ENCODE assay signal across 12 mouse cellular contexts in the genomic region with DNA sequence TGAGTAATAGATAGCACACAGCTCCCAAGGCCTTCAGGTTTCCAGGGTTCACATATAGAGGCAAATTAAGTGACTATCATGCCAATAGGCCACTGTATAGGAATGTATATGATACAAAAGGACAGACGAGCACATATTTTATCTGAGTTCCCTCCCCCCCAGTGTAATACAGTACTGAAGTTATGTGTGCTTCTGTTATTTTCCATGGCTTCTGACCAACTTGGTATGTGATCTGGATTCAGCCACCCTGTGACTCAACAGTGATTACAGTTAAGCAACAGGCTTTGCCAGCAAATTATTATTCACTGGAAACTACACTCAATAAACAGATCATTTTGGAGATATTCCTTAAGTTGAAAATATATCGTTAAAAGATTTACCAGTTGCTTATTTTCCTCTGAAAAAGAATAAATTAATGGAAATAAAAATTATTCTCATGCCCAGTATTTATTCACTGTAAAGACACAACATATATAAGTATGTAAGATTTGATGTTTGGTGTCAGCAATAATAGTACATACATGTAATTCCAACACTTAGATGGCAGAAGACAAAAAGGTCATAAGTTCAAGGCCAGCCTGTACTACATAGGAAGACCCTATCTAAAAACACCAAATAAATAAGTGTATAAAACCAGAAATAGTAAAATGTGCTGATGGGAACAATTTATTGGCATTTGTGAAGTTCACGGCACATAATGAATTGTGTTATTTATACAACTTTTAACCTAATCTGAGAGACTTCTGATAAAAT.
DNase-seq lines count a peak whose midpoint lies in the region; ATAC-seq and TF ChIP-seq lines count a peak whose summit lies in the region.
"Had no signal": no experiment of that assay in that cellular context is flagged by ENCODE, and none has a peak within 500 bp of the region (broad histone marks: within the 10 kb centered on the region; RNA-seq: fewer than 3 reads in every experiment).

No protein-coding gene starts in this region.

- no peak overlapping the region for H3K27ac ChIP-seq in hindbrain, embryonic 11.5 days (ENCODE audit: low read depth, low read length)
- H3K27ac ChIP-seq in hindbrain, embryonic 14.5 days, result no peak overlapping the region
- H3K27ac ChIP-seq in midbrain, embryonic 15.5 days, result no peak overlapping the region
- no peak overlapping the region for H3K27ac ChIP-seq in midbrain, postnatal 0 days (ENCODE audit: low read depth, low read length)
- H3K27ac ChIP-seq: kidney, embryonic 15.5 days had no signal

- intact Hi-C loops in left cerebral cortex, postnatal 10 days (cut with DNase I), result no loop called here

- 89% methylated on average over 3 of the region's 3 CpGs for WGBS in hindbrain, embryonic 11.5 days
- 84% methylated on average over 3 of the region's 3 CpGs for WGBS in hindbrain, embryonic 14.5 days
- 74% methylated on average over 3 of the region's 3 CpGs for WGBS in midbrain, embryonic 15.5 days
- WGBS in midbrain, postnatal 0 days, result 67% methylated on average over 3 of the region's 3 CpGs

- H3K36me3 ChIP-seq in hindbrain, embryonic 11.5 days (ENCODE audit: control insufficient read depth, insufficient read depth, low read length), result no peaks in the 10 kb centered on the region
- no peaks in the 10 kb centered on the region for H3K36me3 ChIP-seq in hindbrain, embryonic 14.5 days (replicated peaks; ENCODE audit: control insufficient read depth, insufficient read depth)
- H3K36me3 ChIP-seq in midbrain, embryonic 15.5 days (replicated peaks), result no peaks in the 10 kb centered on the region
- no peaks in the 10 kb centered on the region for H3K36me3 ChIP-seq in midbrain, postnatal 0 days (ENCODE audit: insufficient read depth, low read length)
- H3K36me3 ChIP-seq: kidney, embryonic 15.5 days had no signal

- H3K4me2 ChIP-seq in hindbrain, embryonic 11.5 days (replicated peaks; ENCODE audit: low read depth, low read length), result no peak overlapping the region
- no peak overlapping the region for H3K4me2 ChIP-seq in hindbrain, embryonic 14.5 days (replicated peaks)
- no peak overlapping the region for H3K4me2 ChIP-seq in midbrain, embryonic 15.5 days
- H3K4me2 ChIP-seq in midbrain, postnatal 0 days (ENCODE audit: low read depth, low read length, poor library complexity, severe bottlenecking), result no peak overlapping the region
- H3K4me2 ChIP-seq: kidney, embryonic 15.5 days had no signal

- H3K27me3 ChIP-seq in hindbrain, embryonic 11.5 days (ENCODE audit: control insufficient read depth, insufficient read depth, low read length), result no peaks in the 10 kb centered on the region
- H3K27me3 ChIP-seq in hindbrain, embryonic 14.5 days (ENCODE audit: control insufficient read depth, insufficient read depth, low read length), result no peaks in the 10 kb centered on the region
- no peaks in the 10 kb centered on the region for H3K27me3 ChIP-seq in midbrain, embryonic 15.5 days (replicated peaks)
- H3K27me3 ChIP-seq in midbrain, postnatal 0 days (ENCODE audit: insufficient read depth, low read length), result no peaks in the 10 kb centered on the region
- H3K27me3 ChIP-seq: kidney, embryonic 15.5 days; megakaryocyte, embryonic 14.5 days had no signal

- ATAC-seq in hindbrain, embryonic 11.5 days (ENCODE audit: low FRiP score), result peak; percentile 55; the same call in 1 of the 2 replicates
- no peak for ATAC-seq in hindbrain, embryonic 14.5 days (ENCODE audit: low FRiP score)
- peak; percentile 21 for ATAC-seq in midbrain, embryonic 15.5 days (replicated peaks)
- ATAC-seq in midbrain, postnatal 0 days (ENCODE audit: low FRiP score), result no peak
- ATAC-seq: CD4-positive, CD25-positive, alpha-beta regulatory T cell, adult 4 months had no signal

- H3K4me1 ChIP-seq in hindbrain, embryonic 11.5 days (replicated peaks; ENCODE audit: control insufficient read depth, insufficient read depth, low read length), result no peaks in the 10 kb centered on the region
- H3K4me1 ChIP-seq in hindbrain, embryonic 14.5 days (replicated peaks; ENCODE audit: control insufficient read depth, insufficient read depth, low read length), result no peaks in the 10 kb centered on the region
- peaks cover 8% of the 10 kb centered on the region for H3K4me1 ChIP-seq in midbrain, embryonic 15.5 days
- H3K4me1 ChIP-seq in midbrain, postnatal 0 days (ENCODE audit: insufficient read depth, low read length), result no peaks in the 10 kb centered on the region
- H3K4me1 ChIP-seq: kidney, embryonic 15.5 days; megakaryocyte, embryonic 14.5 days had no signal

- TF ChIP-seq CTCF in midbrain, postnatal 0 days (IDR thresholded peaks at IDR 0.05), result no peak

- no peaks in the 10 kb centered on the region for H3K9me3 ChIP-seq in hindbrain, embryonic 11.5 days (ENCODE audit: control insufficient read depth, low read length)
- H3K9me3 ChIP-seq in hindbrain, embryonic 14.5 days (ENCODE audit: control insufficient read depth, low read length), result no peaks in the 10 kb centered on the region
- no peaks in the 10 kb centered on the region for H3K9me3 ChIP-seq in midbrain, embryonic 15.5 days
- H3K9me3 ChIP-seq in midbrain, postnatal 0 days (ENCODE audit: low read length), result no peaks in the 10 kb centered on the region
- H3K9me3 ChIP-seq: kidney, embryonic 15.5 days; megakaryocyte, embryonic 14.5 days had no signal

- no peak overlapping the region for H3K4me3 ChIP-seq in hindbrain, embryonic 11.5 days (ENCODE audit: low read depth, low read length)
- no peak overlapping the region for H3K4me3 ChIP-seq in hindbrain, embryonic 14.5 days (replicated peaks; ENCODE audit: low read length)
- no peak overlapping the region for H3K4me3 ChIP-seq in midbrain, embryonic 15.5 days
- no peak overlapping the region for H3K4me3 ChIP-seq in midbrain, postnatal 0 days (ENCODE audit: low read depth, low read length)
- H3K4me3 ChIP-seq: kidney, embryonic 15.5 days; megakaryocyte, embryonic 14.5 days had no signal

- no peak for DNase-seq in hindbrain, embryonic 11.5 days (ENCODE audit: low spot score)
- no peak for DNase-seq in hindbrain, embryonic 14.5 days (ENCODE audit: low spot score)
- no peak for DNase-seq in midbrain, postnatal 0 days (ENCODE audit: low spot score)
- peak; percentile 57 for DNase-seq in fibroblast of lung, adult 2 months (ENCODE audit: low read depth)
- no peak for DNase-seq in ovary, postnatal 10 days (ENCODE audit: low spot score)
- no peak for DNase-seq in left cerebral cortex, postnatal 10 days (ENCODE audit: extremely low spot score in 1 of 2, low spot score in 2 of 2)
- DNase-seq: cerebellum, adult 8-10 months; right cerebral cortex, postnatal 4 days had no signal

- H3K9ac ChIP-seq in hindbrain, embryonic 11.5 days (ENCODE audit: low read depth, low read length), result no peak overlapping the region
- no peak overlapping the region for H3K9ac ChIP-seq in hindbrain, embryonic 14.5 days
- no peak overlapping the region for H3K9ac ChIP-seq in midbrain, embryonic 15.5 days
- no peak overlapping the region for H3K9ac ChIP-seq in midbrain, postnatal 0 days (replicated peaks; ENCODE audit: low read length, poor library complexity, severe bottlenecking)
- H3K9ac ChIP-seq: kidney, embryonic 15.5 days had no signal

Comparison
In these comparisons a context has a peak if more than half of its experiments do, and no peak if none do; other contexts are left out.
1. ATAC-seq: peak in hindbrain, embryonic 11.5 days (single experiment) and midbrain, embryonic 15.5 days (single experiment); none in hindbrain, embryonic 14.5 days (single experiment) and midbrain, postnatal 0 days (single experiment).